In the genomic region with DNA sequence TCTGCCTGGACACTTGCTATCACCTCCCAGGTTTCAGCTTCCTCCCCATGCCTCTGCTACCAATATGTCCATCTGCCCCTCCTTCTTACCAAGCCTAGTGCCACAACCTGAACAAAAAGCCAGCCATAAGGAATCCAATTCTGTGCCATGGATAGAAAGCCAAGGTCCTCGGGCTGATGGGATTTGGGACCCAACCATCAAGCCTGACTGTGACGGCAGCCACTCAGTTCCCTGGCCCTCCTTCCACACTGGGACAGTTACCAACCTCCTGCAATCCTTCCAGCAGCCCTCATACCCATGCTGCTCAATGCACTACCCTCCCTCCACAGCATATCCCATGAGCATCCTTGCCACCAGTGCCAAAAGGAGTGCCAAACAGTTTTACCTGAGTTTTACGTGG, we compare ENCODE assay signal across 15 mouse cellular contexts. TPM values are rescaled to one million over a fixed set of nuclear protein-coding genes. Genes with fewer than 3 reads are reported as not detected.
DNase-seq lines count a peak whose midpoint lies in the region; ATAC-seq lines count a peak whose summit lies in the region.
"Had no signal": no experiment of that assay in that cellular context is flagged by ENCODE, and none has a peak within 500 bp of the region (broad histone marks: within the 10 kb centered on the region; RNA-seq: fewer than 3 reads in every experiment).

No protein-coding gene starts in this region.

- no peak for ATAC-seq in cerebellum, adult (ENCODE audit: insufficient number of reproducible peaks, low FRiP score, low TSS enrichment)
- ATAC-seq: forebrain, embryonic 15.5 days; Patski had no signal

- intact Hi-C loops in heart, postnatal 10 days (cut with DNase I) = no loop called here

- DNase-seq in cerebellum, adult 11 months = peak; percentile 27
- peak; percentile 52 for DNase-seq in adipocyte (ENCODE audit: low spot score)
- peak; percentile 37 for DNase-seq in cerebellum, adult 8-10 months
- peak; percentile 57 to 70 for DNase-seq in heart, postnatal 10 days
- DNase-seq in frontal cortex, postnatal 25 days (ENCODE audit: low spot score in 2 of 2) = no peak
- no peak for DNase-seq in lung, postnatal 36 days
- DNase-seq: B cell, adult 2 months; lung, postnatal 4 days; right cerebral cortex, adult 18-20 months; thymus, postnatal 25 days had no signal

RNA-seq across cellular contexts. Expression of gene Slc1a7, which starts 48.2 kb away (rescaled TPM):
- under 1 TPM in 1 of 2 experiments, not detected in 1; 0.10 TPM for total RNA-seq in heart, postnatal 10 days (2021)
- total RNA-seq: hematopoietic stem cell, adult 5-6 weeks; layer of hippocampus, adult 18-20 months had no signal

Comparison
In these comparisons a context has a peak if more than half of its experiments do, and no peak if none do; other contexts are left out.
1. DNase-seq: peak in cerebellum, adult 11 months (single experiment), adipocyte (single experiment), cerebellum, adult 8-10 months (single experiment) and heart, postnatal 10 days (2 of 2); none in frontal cortex, postnatal 25 days (0 of 2) and lung, postnatal 36 days (single experiment).